Mouse (Mus musculus) embryonic facial prominence, embryonic 11.5 days (tissue): ENCODE results near the gene Fam83e. TPM values are rescaled to one million over a fixed set of nuclear protein-coding genes. Genes with fewer than 3 reads are reported as not detected.

ENCODE experiments used
- ATAC-seq: fragments of 200-750 bp; cut with Nextera tagmentation; replicated peaks from 2 replicates; pipeline ENCODE4 v1.8.0; 2017; ENCODE audit warnings: low read depth; ENCODE audit not compliant: insufficient number of reproducible peaks, low FRiP score, low TSS enrichment
- DNase-seq: peaks from one replicate; pipeline ENCODE4 v3.0.0-alpha.2; 2015; ENCODE audit warnings: low spot score
- H3K27ac ChIP-seq: fragments of 300-500 bp; sonication (generic); replicated peaks from 2 replicates; pipeline ENCODE4 v1.5.1; 2014; ENCODE audit warnings: mild to moderate bottlenecking, low read depth, low read length, control low read depth
- H3K27me3 ChIP-seq: fragments of 300-500 bp; sonication (generic); 2 replicates; pipeline ENCODE4 v1.6.1; 2014; ENCODE audit warnings: mild to moderate bottlenecking, low read length, moderate library complexity, mixed read lengths; ENCODE audit not compliant: control insufficient read depth, insufficient read depth
- H3K36me3 ChIP-seq: fragments of 300-500 bp; sonication (generic); replicated peaks from 2 replicates; pipeline ENCODE4 v1.6.1; 2014; ENCODE audit warnings: low read depth, mild to moderate bottlenecking, low read length, moderate library complexity, mixed read lengths; ENCODE audit not compliant: control insufficient read depth, insufficient read depth
- H3K4me1 ChIP-seq: fragments of 300-500 bp; sonication (generic); 2 replicates; pipeline ENCODE4 v1.6.1; 2014; ENCODE audit warnings: low read length, mixed read lengths; ENCODE audit not compliant: control insufficient read depth, insufficient read depth
- H3K4me2 ChIP-seq: fragments of 300-500 bp; sonication (generic); 2 replicates; pipeline ENCODE4 v1.6.1; 2014; ENCODE audit warnings: low read depth, mild to moderate bottlenecking, control low read depth, low read length, moderate library complexity
- H3K4me3 ChIP-seq: fragments of 300-500 bp; sonication (generic); 2 replicates; pipeline ENCODE4 v1.5.1; 2014; ENCODE audit warnings: low read depth, low read length, control low read depth
- H3K9ac ChIP-seq: fragments of 300-500 bp; sonication (generic); replicated peaks from 2 replicates; pipeline ENCODE4 v1.6.1; 2014; ENCODE audit warnings: mild to moderate bottlenecking, control low read depth, low read length
- H3K9me3 ChIP-seq: fragments of 300-500 bp; sonication (generic); replicated peaks from 2 replicates; pipeline ENCODE4 v1.6.1; 2016; ENCODE audit warnings: mild to moderate bottlenecking, low read length, inconsistent platforms, mixed read lengths; ENCODE audit not compliant: control insufficient read depth
- WGBS: fragments of 180-500 bp; shearing (Covaris S2); extraction: QIAGEN DNeasy Blood & Tissue Kit; methylation state at CpG from one replicate; pipeline ENCODE4 v1.1.7; 2014; 5-methylcytosine and 5-hydroxymethylcytosine counted together
- polyA plus RNA-seq: library from polyadenylated mRNA; unstranded; fragments of >200 nt; fragmentation: Nextera tagmentation; extraction: Ambion mirVana; gene quantifications from 2 replicates; pipeline ENCODE4 v1.2.1, GENCODE M21; 2014

Gene Fam83e
- polyA plus RNA-seq, 1 experiment from 2014 or later, result 0.21 TPM

- peaks cover 19% of the 10 kb centered on the region for H3K27me3 ChIP-seq
- 85% methylated on average over 7 of the region's 7 CpGs for WGBS
- ATAC-seq, result no peak
- H3K4me1 ChIP-seq, result peaks cover 3% of the 10 kb centered on the region; the same call in 1 of the 2 replicates
- H3K4me2 ChIP-seq, result no peak overlapping the region
- H3K36me3 ChIP-seq, result no peaks in the 10 kb centered on the region
- no peak overlapping the region for H3K4me3 ChIP-seq
- H3K9me3 ChIP-seq, result no peaks in the 10 kb centered on the region
- H3K9ac ChIP-seq, result no peak overlapping the region
- no peak for DNase-seq
- H3K27ac ChIP-seq, result no peak overlapping the region
Observed at GRCm38 (mm10) chr7:45697894-45698293, 23.1 kb upstream of the Fam83e start.

GRCm38 (mm10) chr7:45699523-45700141 lies 21.4 kb upstream of the Fam83e start, which contains the start of gene Car11:
Car11 (plus strand) TSS chr7:45699843.
- peak within 1 kb of the TSS; percentile 31 for H3K4me3 ChIP-seq
- H3K4me1 ChIP-seq, result peaks cover 7% of the 10 kb centered on the region
- H3K36me3 ChIP-seq, result no peaks in the 10 kb centered on the region
- H3K9ac ChIP-seq, result peak within 1 kb of the TSS; percentile 51
- H3K4me2 ChIP-seq, result peak within 1 kb of the TSS; percentile 72
- 1% methylated on average over 35 of the region's 36 CpGs for WGBS
- H3K27ac ChIP-seq, result no peak within 1 kb of the TSS
- peaks cover 19% of the 10 kb centered on the region for H3K27me3 ChIP-seq
- ATAC-seq (no peak), DNase-seq (no peak)
- no peaks in the 10 kb centered on the region for H3K9me3 ChIP-seq

- Histone ChIP-seq H3K9ac (peak overlapping the region; percentile 51), H3K36me3 (no peaks in the 10 kb centered on the region), H3K27ac (no peak overlapping the region), H3K27me3 (peaks cover 19% of the 10 kb centered on the region), H3K4me3 (peak overlapping the region; percentile 31), H3K4me2 (peak overlapping the region; percentile 72), H3K9me3 (no peaks in the 10 kb centered on the region), H3K4me1 (peaks cover 7% of the 10 kb centered on the region)
- DNase-seq (peak; percentile 90), ATAC-seq (no peak)
- WGBS, result 1% methylated on average over 20 of the region's 20 CpGs
Observed at GRCm38 (mm10) chr7:45700301-45701015, 20.6 kb upstream of the Fam83e start.

GRCm38 (mm10) chr7:45701072-45701471 lies 19.9 kb upstream of the Fam83e start:
- H3K36me3 ChIP-seq, result no peaks in the 10 kb centered on the region
- no peak for DNase-seq
- no peaks in the 10 kb centered on the region for H3K9me3 ChIP-seq
- ATAC-seq, result no peak
- H3K4me1 ChIP-seq, result peaks cover 7% of the 10 kb centered on the region
- H3K4me2 ChIP-seq, result peak overlapping the region; percentile 25
- H3K9ac ChIP-seq, result peak overlapping the region; percentile 41; the same call in 1 of the 2 replicates
- H3K27me3 ChIP-seq, result peaks cover 19% of the 10 kb centered on the region
- 31% methylated on average over 11 of the region's 11 CpGs for WGBS
- no peak overlapping the region for H3K27ac ChIP-seq
- 0 out of 2 replicates have a peak overlapping the region, but pooled peaks have one; percentile 17 for H3K4me3 ChIP-seq

- Histone ChIP-seq H3K27ac (no peak overlapping the region), H3K4me3 (no peak overlapping the region), H3K4me1 (peaks cover 7% of the 10 kb centered on the region), H3K9me3 (no peaks in the 10 kb centered on the region), H3K9ac (no peak overlapping the region), H3K27me3 (peaks cover 19% of the 10 kb centered on the region), H3K4me2 (no peak overlapping the region), H3K36me3 (no peaks in the 10 kb centered on the region)
- no peak for DNase-seq
- 80% methylated on average over 11 of the region's 11 CpGs for WGBS
- no peak for ATAC-seq
Observed at GRCm38 (mm10) chr7:45701607-45702006, 19.4 kb upstream of the Fam83e start.

GRCm38 (mm10) chr7:45702316-45702715 lies 18.7 kb upstream of the Fam83e start:
- Histone ChIP-seq H3K9me3 (no peaks in the 10 kb centered on the region), H3K27ac (no peak overlapping the region), H3K9ac (no peak overlapping the region), H3K27me3 (peaks cover 19% of the 10 kb centered on the region), H3K4me3 (no peak overlapping the region), H3K4me2 (no peak overlapping the region), H3K36me3 (no peaks in the 10 kb centered on the region), H3K4me1 (peaks cover 10% of the 10 kb centered on the region)
- WGBS, result 92% methylated on average over 11 of the region's 11 CpGs
- DNase-seq (no peak), ATAC-seq (no peak)

GRCm38 (mm10) chr7:45702809-45703520 lies 18.0 kb upstream of the Fam83e start:
- no peak overlapping the region; the same call in 1 of the 2 replicates for H3K9ac ChIP-seq
- DNase-seq, result no peak
- H3K4me1 ChIP-seq, result peaks cover 10% of the 10 kb centered on the region
- peaks cover 19% of the 10 kb centered on the region for H3K27me3 ChIP-seq
- no peak for ATAC-seq
- H3K36me3 ChIP-seq, result no peaks in the 10 kb centered on the region
- no peak overlapping the region for H3K27ac ChIP-seq
- no peaks in the 10 kb centered on the region for H3K9me3 ChIP-seq
- H3K4me3 ChIP-seq, result no peak overlapping the region
- peak overlapping the region; percentile 73 for H3K4me2 ChIP-seq
- WGBS, result 88% methylated on average over 17 of the region's 17 CpGs
